Mouse (Mus musculus) embryonic facial prominence, embryonic 14.5 days (tissue): ENCODE measurements at regions not wholly inside any gene's neighbourhood (a gene's known extent, or its start where the extent isn't known, plus 50 kb on each side); places are given as distances from the start of the nearest gene placed in this dataset.

ENCODE experiments used
- ATAC-seq: fragments of 200-750 bp; cut with Nextera tagmentation; 2 replicates; pipeline ENCODE4 v1.8.0; 2017; ENCODE audit warnings: low read depth, moderate number of reproducible peaks, moderate TSS enrichment
- DNase-seq: peaks from one replicate; pipeline ENCODE4 v3.0.0-alpha.2; 2015; ENCODE audit warnings: low spot score
- H3K27ac ChIP-seq: fragments of 300-500 bp; sonication (generic); replicated peaks from 2 replicates; pipeline ENCODE4 v1.5.1; 2014; ENCODE audit warnings: low read depth, mild to moderate bottlenecking, low read length, moderate library complexity
- H3K27me3 ChIP-seq: fragments of 300-500 bp; sonication (generic); replicated peaks from 2 replicates; pipeline ENCODE4 v1.6.1; 2014; ENCODE audit warnings: low read length; ENCODE audit not compliant: control insufficient read depth, insufficient read depth
- H3K36me3 ChIP-seq: fragments of 300-500 bp; sonication (generic); 2 replicates; pipeline ENCODE4 v1.6.1; 2014; ENCODE audit warnings: low read length, mixed read lengths; ENCODE audit not compliant: control insufficient read depth, insufficient read depth
- H3K4me1 ChIP-seq: fragments of 300-500 bp; sonication (generic); 2 replicates; pipeline ENCODE4 v1.6.1; 2014; ENCODE audit warnings: antibody characterized with exemption, low read length; ENCODE audit not compliant: control insufficient read depth, insufficient read depth
- H3K4me2 ChIP-seq: fragments of 300-500 bp; sonication (generic); 2 replicates; pipeline ENCODE4 v1.6.1; 2014; ENCODE audit warnings: low read depth, mild to moderate bottlenecking, low read length, moderate library complexity, mixed read lengths
- H3K4me3 ChIP-seq: fragments of 300-500 bp; sonication (generic); 2 replicates; pipeline ENCODE4 v1.5.1; 2014; ENCODE audit warnings: low read depth, mild to moderate bottlenecking, low read length
- H3K9ac ChIP-seq: fragments of 300-500 bp; sonication (generic); 2 replicates; pipeline ENCODE4 v1.6.1; 2014; ENCODE audit warnings: low read depth, mild to moderate bottlenecking, low read length, moderate library complexity, mixed read lengths
- H3K9me3 ChIP-seq: fragments of 300-500 bp; sonication (generic); 2 replicates; pipeline ENCODE4 v1.6.1; 2016; ENCODE audit warnings: low read length; ENCODE audit not compliant: control insufficient read depth
- WGBS: fragments of 180-500 bp; shearing (Covaris S2); extraction: QIAGEN DNeasy Blood & Tissue Kit; methylation state at CpG from one replicate; pipeline ENCODE4 v1.1.7; 2014; 5-methylcytosine and 5-hydroxymethylcytosine counted together

DNA sequence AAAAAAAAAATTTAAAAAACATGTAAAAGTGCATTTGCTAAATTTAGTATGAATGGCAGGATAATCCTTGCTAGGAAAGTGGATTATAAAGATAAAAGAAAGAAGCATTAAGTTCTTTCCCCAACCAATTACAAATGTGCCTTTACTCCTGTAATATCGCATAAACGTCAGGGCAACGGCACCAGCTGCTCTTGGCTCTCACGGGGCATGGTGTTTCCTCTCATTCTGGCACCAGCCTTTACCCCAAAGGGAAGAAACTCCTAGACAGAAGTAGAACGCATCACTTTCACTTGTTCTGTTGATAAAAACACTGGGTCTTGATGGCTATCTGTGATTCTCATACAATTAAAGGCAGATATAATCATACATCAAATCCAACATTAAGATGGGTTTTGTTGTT is 288.7 kb upstream of the Plscr5 start:
- Histone ChIP-seq H3K9me3 (no peaks in the 10 kb centered on the region), H3K27ac (no peak overlapping the region), H3K9ac (no peak overlapping the region), H3K4me2 (no peak overlapping the region), H3K36me3 (no peaks in the 10 kb centered on the region), H3K27me3 (no peaks in the 10 kb centered on the region), H3K4me3 (no peak overlapping the region), H3K4me1 (no peaks in the 10 kb centered on the region)
- 69% methylated on average over 5 of the region's 5 CpGs for WGBS
- DNase-seq (peak; percentile 4), ATAC-seq (no peak)

DNA sequence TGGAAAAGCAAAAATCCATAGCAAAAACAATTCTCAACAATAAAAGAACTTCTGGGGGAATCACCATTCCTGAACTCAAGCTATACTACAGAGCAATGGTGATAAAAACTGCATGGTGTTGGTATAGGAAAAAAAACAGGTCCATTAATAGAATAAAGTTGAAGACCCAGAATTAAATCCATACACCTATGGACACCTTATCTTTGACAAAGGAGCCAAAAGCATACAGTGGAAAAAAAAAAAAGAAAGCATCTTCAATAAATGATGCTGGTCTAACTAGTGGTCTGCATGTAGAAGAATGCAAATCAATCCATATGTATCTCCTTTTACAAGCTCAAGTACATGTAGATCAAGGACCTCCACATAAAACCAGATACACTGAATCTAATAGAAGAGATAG is 291.8 kb upstream of the Plscr5 start:
- Histone ChIP-seq H3K27me3 (no peaks in the 10 kb centered on the region), H3K4me2 (no peak overlapping the region), H3K27ac (no peak overlapping the region), H3K36me3 (no peaks in the 10 kb centered on the region), H3K9ac (no peak overlapping the region), H3K4me1 (no peaks in the 10 kb centered on the region), H3K4me3 (no peak overlapping the region), H3K9me3 (no peaks in the 10 kb centered on the region)
- DNase-seq (no peak), ATAC-seq (no peak)

DNA sequence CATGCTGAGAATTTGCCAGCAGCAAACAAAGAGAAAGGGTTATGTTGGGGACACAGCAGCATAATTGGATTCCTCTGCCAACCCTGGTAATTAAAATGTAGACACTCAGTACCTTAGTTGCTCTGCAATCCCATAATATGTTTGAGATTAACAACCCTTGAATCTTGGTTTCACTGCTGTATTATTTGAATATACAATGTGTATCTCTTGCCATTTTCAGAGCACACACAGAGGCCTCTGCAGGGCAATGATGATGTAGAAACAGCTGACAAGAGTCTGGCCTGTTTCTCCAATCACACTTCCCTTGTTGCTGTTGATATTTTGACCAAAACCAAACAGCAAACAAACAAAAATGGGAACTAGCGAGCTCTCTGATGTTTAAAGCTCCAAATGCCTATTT is 315.9 kb upstream of the Plscr5 start:
- Histone ChIP-seq H3K4me1 (no peaks in the 10 kb centered on the region), H3K9ac (no peak overlapping the region), H3K36me3 (no peaks in the 10 kb centered on the region), H3K4me2 (no peak overlapping the region), H3K27me3 (no peaks in the 10 kb centered on the region), H3K27ac (no peak overlapping the region), H3K9me3 (no peaks in the 10 kb centered on the region), H3K4me3 (no peak overlapping the region)
- ATAC-seq = no peak
- WGBS = 68% methylated on average over 1 of the region's 1 CpGs
- DNase-seq = no peak

DNA sequence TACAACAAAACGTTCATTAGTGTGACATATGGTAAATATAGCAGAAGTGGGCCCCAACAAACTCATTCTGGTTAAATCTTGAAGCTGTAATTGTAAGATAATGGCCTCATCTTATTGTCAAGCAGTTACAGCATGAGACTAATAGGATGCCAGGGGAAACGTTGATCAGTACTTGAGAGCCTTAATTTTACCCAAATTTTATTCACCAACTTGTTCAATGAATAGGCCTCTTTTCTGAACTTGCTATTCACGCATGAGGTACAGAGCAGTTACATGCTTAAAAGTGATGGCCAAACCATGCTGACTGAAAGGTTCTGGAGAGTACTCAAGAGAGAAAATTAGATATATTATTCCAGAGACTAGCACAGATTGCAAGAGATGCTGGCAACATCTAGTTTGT is 361.2 kb upstream of the Plscr5 start:
- Histone ChIP-seq H3K9ac (no peak overlapping the region), H3K27me3 (no peaks in the 10 kb centered on the region), H3K4me1 (no peaks in the 10 kb centered on the region), H3K4me2 (no peak overlapping the region), H3K4me3 (no peak overlapping the region), H3K9me3 (no peaks in the 10 kb centered on the region), H3K36me3 (no peaks in the 10 kb centered on the region), H3K27ac (no peak overlapping the region)
- 50% methylated on average over 3 of the region's 3 CpGs for WGBS
- DNase-seq = no peak
- no peak for ATAC-seq

- peak; percentile 53 for DNase-seq
- no peaks in the 10 kb centered on the region for H3K4me1 ChIP-seq
- H3K27me3 ChIP-seq = no peaks in the 10 kb centered on the region
- WGBS = 50% methylated on average over 1 of the region's 1 CpGs
- no peak overlapping the region for H3K4me3 ChIP-seq
- no peaks in the 10 kb centered on the region for H3K36me3 ChIP-seq
- no peak for ATAC-seq
- no peaks in the 10 kb centered on the region for H3K9me3 ChIP-seq
- no peak overlapping the region for H3K9ac ChIP-seq
- H3K27ac ChIP-seq = no peak overlapping the region
- no peak overlapping the region for H3K4me2 ChIP-seq
Observed at GRCm38 (mm10) chr9:91823733-91824487, 368.8 kb upstream of the Plscr5 start.

DNA sequence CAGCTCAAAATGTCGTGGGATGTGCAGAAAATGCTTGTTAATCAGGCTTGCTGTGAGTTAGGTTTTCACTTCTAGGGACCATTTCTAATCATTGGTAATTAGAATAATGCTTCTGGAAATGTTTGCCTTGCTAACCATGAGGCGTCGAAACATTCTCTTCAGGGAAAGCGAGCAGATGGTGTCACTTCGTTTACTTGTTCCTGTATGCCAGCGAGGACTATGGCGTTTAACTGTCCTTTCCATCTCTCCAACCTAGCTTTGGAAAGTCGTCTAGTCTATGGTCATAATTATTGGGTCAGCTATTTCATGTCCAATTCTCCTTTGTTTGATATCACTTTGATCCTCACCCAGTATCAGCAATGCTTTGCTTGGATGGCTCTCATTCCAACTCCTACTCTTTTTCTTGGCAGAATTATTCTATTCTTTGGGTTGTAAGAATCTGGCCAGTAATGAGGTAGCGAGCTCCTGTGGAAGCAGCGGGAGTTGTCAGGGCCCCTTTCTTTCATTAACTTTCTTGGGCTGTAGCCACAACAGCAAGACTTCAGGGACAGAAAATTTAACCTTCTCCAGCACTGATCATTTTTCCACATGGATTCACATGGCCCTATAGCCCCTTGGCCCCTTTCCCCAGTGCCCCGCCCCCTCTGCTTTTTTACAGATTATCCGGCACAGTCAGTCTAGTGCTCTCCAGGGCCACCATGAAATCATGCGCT is 374.0 kb upstream of the Plscr5 start:
- Histone ChIP-seq H3K27me3 (no peaks in the 10 kb centered on the region), H3K27ac (no peak overlapping the region), H3K36me3 (no peaks in the 10 kb centered on the region), H3K4me2 (no peak overlapping the region), H3K9me3 (no peaks in the 10 kb centered on the region), H3K9ac (no peak overlapping the region), H3K4me3 (no peak overlapping the region), H3K4me1 (no peaks in the 10 kb centered on the region)
- peak; percentile 56 for DNase-seq
- peak; percentile 65 for ATAC-seq
- 70% methylated on average over 13 of the region's 13 CpGs for WGBS

DNA sequence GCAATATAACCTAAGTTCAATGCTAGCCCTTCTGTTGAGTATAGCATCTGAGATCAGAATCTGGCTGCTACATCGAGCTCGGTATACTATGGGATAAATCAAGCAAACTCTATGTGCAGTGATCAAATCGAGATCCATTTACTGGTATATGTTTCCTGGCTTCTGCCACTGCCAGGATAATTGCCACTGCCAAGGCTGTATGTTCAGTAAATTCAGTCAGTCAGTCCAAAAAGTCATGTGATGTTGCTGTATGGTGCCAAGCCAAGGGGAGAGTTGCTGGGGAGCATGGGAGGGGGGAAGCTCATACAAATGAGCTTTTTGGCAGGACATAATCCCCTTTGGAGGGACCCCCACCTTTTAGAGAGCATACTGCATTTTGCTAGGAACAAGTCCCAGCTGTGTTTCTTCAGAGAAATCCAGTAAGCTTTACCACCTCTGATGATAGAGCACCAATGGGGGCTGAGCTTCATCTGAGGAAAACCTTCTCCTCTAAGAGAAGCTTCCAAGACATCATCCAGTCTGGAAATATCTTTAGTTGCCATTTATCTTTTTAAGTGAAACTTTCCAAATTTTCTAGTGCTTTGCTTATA is 389.3 kb upstream of the Plscr5 start:
- H3K4me3 ChIP-seq = no peak overlapping the region
- no peaks in the 10 kb centered on the region for H3K27me3 ChIP-seq
- ATAC-seq (no peak), DNase-seq (no peak)
- no peak overlapping the region for H3K4me2 ChIP-seq
- no peaks in the 10 kb centered on the region for H3K4me1 ChIP-seq
- H3K27ac ChIP-seq = no peak overlapping the region
- no peak overlapping the region for H3K9ac ChIP-seq
- no peaks in the 10 kb centered on the region for H3K36me3 ChIP-seq
- no peaks in the 10 kb centered on the region for H3K9me3 ChIP-seq
- 82% methylated on average over 3 of the region's 3 CpGs for WGBS

DNA sequence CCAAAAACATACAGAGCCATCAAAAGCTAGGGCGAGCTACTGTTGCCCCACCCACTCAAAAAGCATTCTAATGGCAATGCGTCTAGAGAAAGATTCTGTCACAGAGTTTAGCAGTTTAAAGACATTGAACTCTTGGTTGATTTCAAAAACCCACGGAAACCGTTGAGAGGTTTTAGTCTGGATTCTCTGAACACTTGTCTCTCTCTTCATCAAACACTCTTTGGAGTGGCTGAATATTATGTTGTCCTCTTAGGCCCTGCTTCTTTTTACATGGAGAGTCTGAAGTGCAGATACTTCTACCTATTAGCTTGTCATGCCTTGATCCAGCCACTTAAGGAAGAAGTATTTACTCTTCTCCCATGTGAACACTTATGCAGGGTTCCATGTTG is 393.9 kb upstream of the Plscr5 start:
- no peak for ATAC-seq

More for the DNA sequence above, 393.9 kb upstream of the Plscr5 start:
- H3K9ac ChIP-seq = no peak overlapping the region
- no peak overlapping the region for H3K4me2 ChIP-seq
- no peak overlapping the region for H3K4me3 ChIP-seq
- no peaks in the 10 kb centered on the region for H3K4me1 ChIP-seq
- H3K9me3 ChIP-seq = no peaks in the 10 kb centered on the region
- WGBS = 77% methylated on average over 4 of the region's 4 CpGs
- no peaks in the 10 kb centered on the region for H3K36me3 ChIP-seq
- no peak overlapping the region for H3K27ac ChIP-seq
- DNase-seq = no peak
- no peaks in the 10 kb centered on the region for H3K27me3 ChIP-seq
